Mouse (Mus musculus) frontal cortex, postnatal 10 days (tissue): ENCODE data around the gene Smoc2.

Source experiments
- DNase-seq, 2 experiments: peaks; one replicate each; pipeline ENCODE4 v3.0.0; 2022; ENCODE audit warnings: low spot score in 2 of 2, mixed read lengths in 1 of 2

The Smoc2 gene

DNA sequence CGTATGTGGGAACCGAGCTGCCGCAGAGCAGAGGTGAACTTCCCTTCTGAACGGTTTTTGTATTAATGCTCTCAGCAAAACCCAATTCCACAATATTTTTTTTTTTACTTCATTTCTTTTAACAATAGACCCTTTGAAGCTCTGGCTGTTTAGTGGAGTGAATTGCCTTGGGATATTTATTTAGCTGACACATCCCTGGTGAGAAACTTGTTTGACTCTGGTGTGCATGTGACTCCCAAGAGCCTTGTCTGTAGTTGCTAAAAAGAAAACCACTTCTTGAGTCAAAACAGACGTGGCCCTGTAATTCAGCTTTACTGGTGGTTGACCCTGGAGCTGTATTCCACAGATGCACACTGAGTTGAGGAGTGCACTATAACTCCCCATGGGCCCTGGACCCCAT is 135.2 kb downstream of the Smoc2 start:
- DNase-seq = no peak

DNA sequence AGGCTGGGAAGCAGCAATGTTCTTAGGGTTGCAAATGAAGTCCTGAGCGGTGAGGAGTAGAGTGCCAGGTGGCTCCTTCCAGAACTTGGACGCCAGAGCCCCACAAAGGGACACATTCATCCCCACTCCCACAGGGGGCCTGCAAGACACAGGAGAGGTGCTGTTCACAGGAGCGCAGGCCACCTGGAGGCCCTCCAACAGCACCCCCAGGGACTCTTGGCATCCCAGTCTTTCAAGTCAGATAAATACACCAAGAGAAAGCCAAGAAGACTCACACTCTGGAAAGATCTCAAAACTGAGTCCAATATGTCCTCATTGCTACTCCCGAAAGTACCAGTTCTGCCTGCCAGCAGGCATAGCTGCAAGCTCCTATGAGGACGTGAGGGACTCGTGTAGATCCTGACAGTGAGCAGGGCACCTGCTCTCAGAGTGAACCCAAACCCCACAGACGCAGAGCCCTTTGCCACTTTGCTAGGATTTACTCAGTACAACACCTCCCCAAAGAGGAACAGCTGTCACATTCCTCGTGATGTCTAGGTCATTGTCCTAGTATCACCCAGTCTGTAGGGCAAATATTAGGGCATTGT is 141.2 kb downstream of the Smoc2 start:
- no peak for DNase-seq

DNA sequence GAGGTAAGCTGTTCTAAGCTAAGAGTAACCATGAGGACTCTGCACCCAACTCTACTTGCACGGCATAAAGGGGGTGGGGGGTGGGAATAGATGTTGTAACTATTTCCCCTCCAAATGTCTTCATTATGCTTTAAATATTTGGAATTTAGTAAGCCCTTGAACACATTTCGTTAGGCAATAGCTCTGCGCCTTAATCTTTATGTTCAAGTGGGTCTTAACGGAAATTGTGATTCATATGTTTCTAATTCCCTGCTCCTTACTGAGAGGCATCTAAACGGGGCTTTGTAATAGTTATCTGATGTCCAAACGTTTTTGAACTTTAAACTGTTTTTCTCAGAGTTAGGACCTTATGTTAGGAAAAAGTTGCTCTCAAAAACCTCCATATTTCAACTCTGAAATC is 147.2 kb downstream of the Smoc2 start:
- no peak for DNase-seq

DNA sequence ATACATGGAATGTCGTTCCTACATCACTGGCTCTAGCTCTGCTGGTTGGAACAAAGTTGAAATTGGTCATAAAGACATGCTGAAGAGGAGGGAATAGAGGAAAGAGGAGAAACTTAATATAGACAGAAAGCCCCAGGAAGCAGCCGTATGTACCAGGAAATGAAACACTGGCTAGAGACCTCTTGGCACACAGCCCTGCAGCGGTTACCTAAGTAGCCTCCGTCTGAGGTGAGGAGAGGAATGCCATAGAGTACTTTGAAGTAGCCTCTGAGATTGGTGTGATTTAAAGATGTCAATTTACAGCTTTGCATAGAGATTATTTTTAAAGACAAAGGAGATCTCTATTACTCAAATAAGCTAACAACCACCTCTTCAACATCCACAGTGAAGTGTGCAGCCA is 155.4 kb downstream of the Smoc2 start:
- DNase-seq = no peak

DNA sequence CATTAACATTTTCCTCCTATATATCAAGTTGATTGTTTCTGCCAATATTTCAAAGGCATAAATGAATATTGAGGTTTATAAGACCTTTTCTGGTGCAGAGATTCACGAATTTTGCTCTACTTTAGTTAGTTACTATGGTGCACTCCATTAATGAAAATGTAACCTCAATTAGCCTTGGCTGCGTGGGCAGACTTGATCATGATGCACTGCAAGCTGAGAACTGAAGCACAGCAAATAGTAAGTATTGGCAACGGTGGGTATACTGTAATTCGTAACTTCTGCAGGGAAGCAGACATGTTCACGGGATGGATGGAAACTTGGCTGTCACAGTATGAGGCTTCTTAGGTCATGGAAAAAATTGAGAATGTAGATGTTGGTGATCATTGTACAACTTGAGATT is 166.3 kb downstream of the Smoc2 start:
- no peak for DNase-seq

DNA sequence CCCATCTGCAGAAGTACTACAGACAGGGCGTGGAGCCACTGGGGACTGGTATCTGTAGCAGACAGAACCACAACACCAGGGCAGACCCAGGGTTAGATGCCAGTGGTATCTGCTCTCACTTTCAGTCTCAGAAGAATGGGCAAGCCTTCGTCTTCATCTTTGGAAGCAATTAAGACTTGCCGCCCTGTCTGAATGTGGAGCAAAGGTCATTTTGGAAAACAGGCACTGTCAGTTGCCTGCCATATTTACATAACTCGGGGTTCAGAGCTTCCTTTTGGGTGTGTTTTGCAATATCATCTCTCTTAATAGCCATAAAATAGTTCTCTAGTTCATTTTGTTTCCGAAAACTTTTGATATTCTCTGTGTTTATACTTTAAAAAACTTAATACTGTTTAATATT is 168.0 kb downstream of the Smoc2 start:
- DNase-seq = no peak
